Mouse (Mus musculus) heart, postnatal 0 days (tissue): ENCODE results near the gene Prkn. TPM values are rescaled to one million over a fixed set of nuclear protein-coding genes. Genes with fewer than 3 reads are reported as not detected.

Experiments used
- ATAC-seq: fragments of 200-750 bp; cut with Nextera tagmentation; 2 replicates; pipeline ENCODE4 v1.8.0; 2017; ENCODE audit warnings: low read depth, moderate number of reproducible peaks, moderate library complexity; ENCODE audit not compliant: insufficient read depth
- DNase-seq: peaks from one replicate; pipeline ENCODE4 v3.0.0-alpha.2; 2016; ENCODE audit warnings: low spot score
- H3K27ac ChIP-seq: fragments of 300-500 bp; sonication (generic); 2 replicates; pipeline ENCODE4 v1.5.1; 2014; ENCODE audit warnings: low read depth, mild to moderate bottlenecking
- H3K27me3 ChIP-seq: fragments of 300-500 bp; sonication (generic); 2 replicates; pipeline ENCODE4 v1.6.1; 2014; ENCODE audit warnings: low read length, mixed read lengths; ENCODE audit not compliant: control insufficient read depth, insufficient read depth
- H3K36me3 ChIP-seq: fragments of 300-500 bp; sonication (generic); replicated peaks from 2 replicates; pipeline ENCODE4 v1.6.1; 2014; ENCODE audit warnings: low read length, mixed read lengths; ENCODE audit not compliant: control insufficient read depth, insufficient read depth
- H3K4me1 ChIP-seq: fragments of 300-500 bp; sonication (generic); 2 replicates; pipeline ENCODE4 v1.6.1; 2014; ENCODE audit warnings: antibody characterized with exemption; ENCODE audit not compliant: control insufficient read depth, insufficient read depth
- H3K4me2 ChIP-seq: fragments of 300-500 bp; sonication (generic); 2 replicates; pipeline ENCODE4 v1.6.1; 2014; ENCODE audit warnings: low read depth, mild to moderate bottlenecking, low read length, moderate library complexity
- H3K4me3 ChIP-seq: fragments of 300-500 bp; sonication (generic); 2 replicates; pipeline ENCODE4 v1.5.1; 2014; ENCODE audit warnings: low read depth, low read length
- H3K9ac ChIP-seq: fragments of 300-500 bp; sonication (generic); replicated peaks from 2 replicates; pipeline ENCODE4 v1.6.1; 2014; ENCODE audit warnings: low read depth, low read length, mixed read lengths
- H3K9me3 ChIP-seq: fragments of 300-500 bp; sonication (generic); replicated peaks from 2 replicates; pipeline ENCODE4 v1.6.1; 2016; ENCODE audit warnings: low read length; ENCODE audit not compliant: control insufficient read depth
- CTCF ChIP-seq: IDR thresholded peaks from 2 replicates; pipeline ENCODE4 v1.5.1; 2016; ENCODE audit warnings: antibody characterized with exemption, control low read depth, low read depth
- EP300 ChIP-seq: IDR thresholded peaks from 2 replicates; pipeline ENCODE4 v1.6.1; 2016; ENCODE audit warnings: antibody characterized with exemption, low read depth
- WGBS: fragments of 180-500 bp; shearing (Covaris S2); extraction: QIAGEN DNeasy Blood & Tissue Kit; methylation state at CpG from one replicate; pipeline ENCODE4 v1.1.7; 2014; 5-methylcytosine and 5-hydroxymethylcytosine counted together
- polyA plus RNA-seq: library from polyadenylated mRNA; unstranded; fragments of >200 nt; fragmentation: Nextera tagmentation; extraction: Ambion mirVana; gene quantifications from 2 replicates; pipeline ENCODE4 v1.2.1, GENCODE M21; 2015
- total RNA-seq: library from RNA; depleted of rRNA; stranded (reverse); fragments of >200 nt; gene quantifications from 2 replicates; pipeline ENCODE4 v1.2.3, GENCODE M21; 2014; ENCODE audit warnings: low replicate concordance

Prkn gene
- total and polyA plus RNA-seq, 2 experiments from 2014 or later: 4.5 to 14.2 TPM

DNA sequence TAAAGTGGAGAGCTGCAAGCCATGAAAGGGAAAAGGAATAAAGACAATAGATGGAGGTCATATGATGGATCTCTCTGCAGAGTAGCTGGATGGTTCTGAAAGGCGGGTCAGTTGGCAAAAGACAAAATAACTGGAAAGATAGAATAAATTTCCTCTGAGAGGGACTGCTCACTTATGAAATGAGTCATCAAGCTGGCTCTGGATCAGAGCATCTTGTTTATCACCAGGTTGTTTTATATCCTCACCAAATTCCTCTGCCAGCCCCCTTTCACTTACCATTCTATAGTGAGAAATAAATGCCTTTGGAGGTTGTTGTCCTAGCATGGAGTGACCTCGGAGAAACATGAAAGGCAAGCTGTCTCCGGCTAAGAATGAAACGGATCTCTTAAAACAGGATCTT lies 371.4 kb downstream of the Prkn start:
- no peak overlapping the region for H3K27ac ChIP-seq
- H3K36me3 ChIP-seq: no peaks in the 10 kb centered on the region
- ATAC-seq (no peak), DNase-seq (no peak)
- no peak overlapping the region for H3K4me2 ChIP-seq
- WGBS: 70% methylated on average over 4 of the region's 4 CpGs
- no peak overlapping the region for H3K4me3 ChIP-seq
- no peaks in the 10 kb centered on the region for H3K4me1 ChIP-seq
- TF ChIP-seq CTCF: no peak
- TF ChIP-seq EP300: no peak
- H3K9ac ChIP-seq: no peak overlapping the region
- no peaks in the 10 kb centered on the region for H3K27me3 ChIP-seq
- H3K9me3 ChIP-seq: no peaks in the 10 kb centered on the region

DNA sequence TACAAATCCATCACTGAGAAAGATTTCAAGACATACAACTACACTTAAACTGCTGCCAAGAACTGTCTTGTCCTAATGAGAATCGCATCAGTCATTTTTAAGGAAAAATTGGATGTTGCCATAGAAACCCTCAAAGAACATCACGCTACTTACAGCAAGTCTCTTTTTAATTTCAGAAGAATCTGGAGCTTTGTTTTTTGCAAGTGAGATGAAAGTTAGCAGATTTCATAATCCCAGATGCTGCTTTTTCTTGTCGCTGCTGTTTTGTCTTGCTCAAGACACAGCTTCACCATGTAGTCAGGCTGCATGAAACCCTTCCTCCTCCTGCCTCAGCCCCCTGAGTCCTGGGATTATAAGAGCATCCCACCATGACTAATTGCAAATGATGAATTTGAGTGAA lies 373.5 kb downstream of the Prkn start:
- no peaks in the 10 kb centered on the region for H3K27me3 ChIP-seq
- TF ChIP-seq EP300 (no peak), CTCF (no peak)
- no peaks in the 10 kb centered on the region for H3K36me3 ChIP-seq
- no peak overlapping the region for H3K4me2 ChIP-seq
- 92% methylated on average over 3 of the region's 3 CpGs for WGBS
- no peaks in the 10 kb centered on the region for H3K4me1 ChIP-seq
- no peaks in the 10 kb centered on the region for H3K9me3 ChIP-seq
- ATAC-seq (no peak), DNase-seq (no peak)
- H3K9ac ChIP-seq: no peak overlapping the region
- H3K4me3 ChIP-seq: no peak overlapping the region
- H3K27ac ChIP-seq: no peak overlapping the region

DNA sequence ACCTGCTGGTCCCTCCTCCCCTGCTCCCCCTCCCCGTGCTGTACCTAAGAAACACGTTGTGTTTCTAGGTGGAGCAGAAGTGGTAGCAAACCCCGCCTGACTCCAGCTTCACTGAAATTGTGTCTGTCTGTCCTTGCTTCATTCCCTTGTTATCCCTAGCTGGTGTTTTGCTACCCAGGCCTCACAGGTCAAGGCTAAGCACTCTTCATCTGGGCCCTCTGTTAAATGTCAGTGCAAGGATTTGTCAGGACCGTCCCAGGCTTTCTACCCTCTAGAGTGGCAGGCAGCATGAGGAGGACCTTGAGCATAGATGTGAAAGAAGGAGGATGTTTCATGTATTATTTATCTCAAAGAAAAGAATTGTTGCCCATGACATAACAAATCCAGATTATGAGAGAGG lies 388.8 kb downstream of the Prkn start:
- Histone ChIP-seq H3K27ac (no peak overlapping the region), H3K4me1 (no peaks in the 10 kb centered on the region), H3K36me3 (no peaks in the 10 kb centered on the region), H3K4me3 (no peak overlapping the region), H3K27me3 (no peaks in the 10 kb centered on the region), H3K4me2 (no peak overlapping the region), H3K9ac (no peak overlapping the region), H3K9me3 (no peaks in the 10 kb centered on the region)
- ATAC-seq (no peak), DNase-seq (no peak)
- TF ChIP-seq CTCF (no peak), EP300 (no peak)
- WGBS: 60% methylated on average over 4 of the region's 4 CpGs

DNA sequence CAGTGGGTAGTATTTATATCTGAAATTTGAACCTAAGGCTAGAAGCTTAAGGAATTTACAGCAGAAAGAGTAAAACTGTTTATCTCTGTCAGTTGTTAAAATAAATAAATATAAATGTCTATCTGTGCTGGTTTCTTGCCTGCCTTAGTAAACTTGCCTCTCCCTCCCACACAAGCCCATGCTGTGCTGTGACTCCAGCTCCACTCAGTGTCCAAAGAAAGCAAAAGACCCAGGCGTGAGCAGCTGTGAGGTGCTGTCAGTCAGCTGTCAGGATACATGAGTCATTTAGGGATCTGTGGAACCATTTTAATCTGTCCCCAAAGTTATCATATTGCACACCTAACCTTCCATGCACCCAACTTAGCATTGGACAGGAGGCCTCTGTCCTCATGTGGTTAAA lies 389.2 kb downstream of the Prkn start:
- H3K9ac ChIP-seq: no peak overlapping the region
- no peak for TF ChIP-seq EP300
- no peak for TF ChIP-seq CTCF
- 44% methylated on average over 1 of the region's 1 CpGs for WGBS
- no peak overlapping the region for H3K27ac ChIP-seq
- H3K27me3 ChIP-seq: no peaks in the 10 kb centered on the region
- H3K4me2 ChIP-seq: no peak overlapping the region
- ATAC-seq: no peak
- no peak overlapping the region for H3K4me3 ChIP-seq
- H3K36me3 ChIP-seq: no peaks in the 10 kb centered on the region
- no peaks in the 10 kb centered on the region for H3K9me3 ChIP-seq
- DNase-seq: no peak
- no peaks in the 10 kb centered on the region for H3K4me1 ChIP-seq

DNA sequence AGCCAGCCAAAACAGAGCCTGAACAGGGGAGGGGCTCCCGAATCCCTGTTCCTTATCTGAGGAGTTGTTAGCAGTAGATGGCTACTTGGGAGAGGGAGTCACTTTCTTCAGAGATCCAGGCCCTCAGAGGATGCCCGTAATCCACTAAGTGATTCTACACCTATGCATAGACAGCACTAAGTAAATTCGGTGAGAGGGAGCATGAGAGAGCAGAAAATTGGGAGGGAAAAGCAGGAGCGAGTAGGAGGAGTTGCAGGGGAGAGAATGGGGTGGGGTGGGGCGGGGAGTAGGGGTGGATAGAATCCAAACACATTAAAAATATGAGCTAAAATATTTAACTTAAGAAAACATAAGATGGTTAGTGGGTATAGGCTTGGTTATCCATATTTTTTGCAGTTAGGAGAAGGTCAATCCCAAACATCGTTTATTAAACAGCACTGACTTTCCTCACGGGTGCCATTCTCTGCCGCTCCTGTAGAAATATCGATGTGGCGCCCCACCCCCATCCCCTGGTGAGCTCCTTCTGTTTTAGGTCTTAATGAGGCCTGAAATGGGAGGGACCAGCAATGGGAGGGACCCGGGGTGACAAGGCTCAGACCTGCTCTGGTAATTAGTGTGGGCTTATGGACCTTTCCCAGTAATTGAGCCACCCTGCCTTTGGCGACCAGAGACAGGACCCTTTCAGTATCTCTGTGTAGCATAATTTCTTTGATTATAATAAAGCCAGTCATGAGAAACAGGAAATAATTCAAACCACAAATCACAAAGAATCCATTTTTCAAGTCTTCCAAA lies 390.6 kb downstream of the Prkn start:
- no peak overlapping the region for H3K9ac ChIP-seq
- DNase-seq: no peak
- no peaks in the 10 kb centered on the region for H3K27me3 ChIP-seq
- H3K36me3 ChIP-seq: no peaks in the 10 kb centered on the region
- no peaks in the 10 kb centered on the region for H3K4me1 ChIP-seq
- WGBS: 41% methylated on average over 12 of the region's 12 CpGs
- no peak overlapping the region for H3K27ac ChIP-seq
- H3K9me3 ChIP-seq: no peaks in the 10 kb centered on the region
- TF ChIP-seq EP300: no peak
- H3K4me2 ChIP-seq: no peak overlapping the region
- no peak for ATAC-seq
- H3K4me3 ChIP-seq: no peak overlapping the region

DNA sequence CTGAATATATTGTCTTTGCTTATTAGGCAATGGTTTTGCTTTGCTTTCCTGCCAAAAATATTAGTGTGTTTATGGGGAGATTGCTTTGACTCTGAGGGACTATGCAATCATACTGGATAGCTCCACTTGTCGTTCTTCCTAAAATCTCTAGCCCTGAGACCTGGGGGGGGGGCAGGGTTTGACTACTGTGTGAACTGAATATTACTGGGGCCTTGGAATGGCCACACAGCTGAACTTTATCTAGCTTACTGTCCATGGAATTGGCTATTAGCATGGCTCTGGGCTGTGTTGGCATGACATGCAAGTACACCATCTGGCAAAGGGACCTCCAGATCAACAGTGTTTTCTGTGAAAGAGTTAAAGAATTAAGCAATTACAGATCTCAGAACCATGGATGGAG lies 395.1 kb downstream of the Prkn start:
- DNase-seq (no peak), ATAC-seq (no peak)
- Histone ChIP-seq H3K4me3 (no peak overlapping the region), H3K9ac (no peak overlapping the region), H3K27me3 (no peaks in the 10 kb centered on the region), H3K9me3 (no peaks in the 10 kb centered on the region), H3K4me2 (no peak overlapping the region), H3K27ac (no peak overlapping the region), H3K36me3 (no peaks in the 10 kb centered on the region), H3K4me1 (no peaks in the 10 kb centered on the region)
- 52% methylated on average over 1 of the region's 1 CpGs for WGBS
- TF ChIP-seq EP300 (no peak), CTCF (no peak)
